Mouse (Mus musculus): Measurements from ENCODE around the gene March11.

March11 gene

DNA sequence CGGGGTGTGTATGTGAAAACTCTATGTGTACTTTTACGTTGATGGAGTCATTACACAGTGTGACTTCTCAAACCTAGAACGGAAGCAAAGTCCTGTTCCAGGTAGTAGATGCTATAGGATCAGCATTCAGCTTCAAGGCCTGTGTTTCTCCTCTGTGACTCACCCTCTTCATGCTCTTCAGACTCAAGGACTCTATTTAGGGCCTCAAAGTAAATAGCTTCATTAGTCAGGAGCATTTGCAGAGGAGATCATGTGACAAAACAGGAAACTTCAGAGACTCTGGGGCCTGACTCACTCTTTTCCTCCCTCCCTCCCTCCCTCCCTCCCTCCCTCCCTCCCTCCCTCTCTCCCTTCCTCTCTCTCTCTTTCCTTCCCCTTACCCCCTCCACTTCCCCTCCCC lies 66.1 kb downstream of the March11 start:
- DNase-seq: no peak

DNA sequence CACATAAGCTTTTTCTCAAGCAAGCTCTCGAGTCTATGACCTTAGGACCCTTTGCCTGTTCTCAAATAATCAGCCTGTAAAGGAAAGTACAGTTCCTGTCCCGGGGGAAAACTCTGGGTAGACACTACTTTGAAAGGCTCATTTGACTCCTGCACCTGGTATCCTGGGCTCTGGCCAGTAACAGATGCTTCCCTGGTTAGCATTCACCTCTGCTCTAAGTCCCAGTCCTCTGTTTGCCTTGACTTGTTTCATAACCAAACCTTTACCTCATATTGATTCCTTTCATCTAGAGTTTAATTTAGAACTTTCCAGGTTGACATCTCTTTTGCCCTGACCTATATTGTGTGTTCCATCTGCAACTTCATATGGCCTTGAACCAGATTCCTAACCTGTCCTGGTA lies 68.5 kb downstream of the March11 start:
- DNase-seq: no peak

DNA sequence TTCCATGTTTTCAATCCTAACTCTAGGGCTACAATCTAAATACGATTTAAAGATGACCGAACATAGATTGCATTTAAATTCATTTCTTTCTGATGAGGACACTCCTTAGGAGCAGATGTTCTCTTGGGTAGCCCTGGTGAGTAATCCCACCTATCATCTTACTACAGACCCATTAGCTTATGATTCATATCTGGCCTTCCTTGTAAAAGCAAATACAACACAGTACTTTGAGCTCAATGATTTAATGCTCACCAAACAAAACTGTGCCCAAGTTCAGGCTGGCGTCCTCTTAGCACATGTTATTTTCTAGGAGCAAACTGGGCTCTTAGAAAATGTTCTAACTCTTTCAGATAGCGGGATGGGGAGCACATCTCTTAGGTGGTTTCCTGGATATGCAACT lies 70.0 kb downstream of the March11 start:
- DNase-seq: no peak

DNA sequence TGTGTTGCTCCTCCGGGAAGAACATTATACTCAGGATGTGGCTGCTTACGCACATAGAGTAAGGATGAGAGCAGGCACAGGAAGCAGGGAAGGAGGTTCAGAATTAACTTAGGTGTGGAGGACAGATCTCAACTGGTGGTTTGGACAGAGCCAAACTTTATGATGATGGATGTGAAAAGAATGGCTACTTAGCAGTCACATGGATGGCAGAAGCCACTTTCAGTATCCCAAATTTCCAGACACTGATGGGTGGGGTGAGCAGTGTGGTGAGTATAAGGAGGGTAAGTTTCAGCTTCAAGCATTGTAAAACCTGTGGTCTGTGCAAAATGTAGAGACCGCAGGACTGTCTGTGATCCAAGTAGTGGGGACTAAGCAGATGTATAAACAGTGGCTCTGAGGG lies 71.0 kb downstream of the March11 start:
- DNase-seq: no peak

DNA sequence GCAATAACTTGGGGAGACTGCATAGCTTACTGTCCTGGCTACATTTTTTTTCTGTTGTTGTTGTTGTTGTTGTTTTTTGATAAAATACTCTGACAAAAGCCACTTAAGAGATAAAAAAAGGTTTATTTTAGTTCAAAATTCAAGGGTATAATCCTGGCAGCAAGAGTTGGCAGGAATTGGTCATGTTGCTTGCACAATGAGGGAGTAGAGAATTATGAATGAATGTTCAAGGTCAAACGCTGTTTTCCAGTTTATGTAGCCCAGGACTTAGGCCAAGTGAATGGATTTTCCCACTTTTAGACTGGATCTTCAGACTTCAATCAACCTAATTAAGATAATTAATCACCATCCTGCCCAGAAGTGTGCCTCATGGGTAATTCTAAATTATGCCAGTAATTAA lies 72.0 kb downstream of the March11 start:
- DNase-seq: no peak

DNA sequence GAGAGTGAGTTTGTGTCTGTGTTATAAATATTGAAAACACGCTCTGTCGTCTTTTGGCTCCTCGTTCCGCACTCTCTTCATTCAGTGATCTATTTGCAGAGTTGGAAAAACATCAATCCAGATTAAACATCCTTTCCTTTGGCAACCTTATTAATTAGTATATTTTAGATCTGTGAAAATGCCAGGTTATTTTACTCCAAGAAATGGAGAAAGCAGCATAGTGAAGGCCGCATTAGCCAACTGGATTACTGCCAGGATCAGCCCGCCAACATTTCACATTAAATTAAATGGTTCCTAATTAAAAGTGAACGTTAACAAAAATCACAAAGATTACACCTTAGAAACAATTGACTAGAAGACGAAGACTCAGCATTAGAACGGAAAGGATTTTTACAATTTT lies 81.2 kb downstream of the March11 start:
- peak; percentile 54 to 64 for DNase-seq

DNA sequence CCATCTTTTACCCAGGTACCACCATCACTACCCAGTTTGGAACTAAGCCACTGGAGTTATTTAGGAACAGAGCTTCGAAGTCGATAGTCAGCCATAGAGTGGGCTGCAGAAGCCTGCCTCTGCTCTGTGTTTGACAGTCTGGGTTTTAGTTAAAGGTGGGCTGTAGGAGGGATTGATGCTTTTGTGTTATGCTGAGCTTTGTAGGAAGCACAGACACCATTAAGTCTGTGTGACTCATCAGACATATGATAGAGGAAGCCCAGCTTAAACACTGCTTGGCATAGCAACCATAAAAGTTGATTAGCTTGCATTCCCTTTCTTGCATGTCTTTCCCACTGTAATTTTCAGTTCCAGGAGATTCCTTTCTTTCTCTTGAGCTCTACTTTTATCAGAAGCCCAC lies 87.7 kb downstream of the March11 start:
- no peak for DNase-seq

DNA sequence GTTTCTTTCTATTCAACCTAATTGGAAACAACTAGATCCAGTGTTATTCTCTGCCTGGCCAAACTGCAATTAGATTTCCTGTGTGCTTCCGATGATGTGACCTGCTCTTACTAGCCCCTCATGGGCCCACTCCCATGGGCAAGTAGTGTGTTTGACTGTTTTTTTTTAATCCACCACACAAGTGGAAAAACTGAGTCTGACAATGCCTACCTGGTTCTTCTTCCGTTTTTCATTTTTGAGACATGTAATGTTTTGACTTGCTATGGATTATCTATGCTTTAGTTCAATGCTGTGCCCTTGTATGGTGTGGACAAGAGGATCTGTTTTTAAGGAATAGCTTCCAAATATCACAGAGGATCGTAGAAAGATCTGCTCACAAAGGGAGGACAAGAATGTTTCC lies 116.4 kb downstream of the March11 start:
- DNase-seq: no peak

DNA sequence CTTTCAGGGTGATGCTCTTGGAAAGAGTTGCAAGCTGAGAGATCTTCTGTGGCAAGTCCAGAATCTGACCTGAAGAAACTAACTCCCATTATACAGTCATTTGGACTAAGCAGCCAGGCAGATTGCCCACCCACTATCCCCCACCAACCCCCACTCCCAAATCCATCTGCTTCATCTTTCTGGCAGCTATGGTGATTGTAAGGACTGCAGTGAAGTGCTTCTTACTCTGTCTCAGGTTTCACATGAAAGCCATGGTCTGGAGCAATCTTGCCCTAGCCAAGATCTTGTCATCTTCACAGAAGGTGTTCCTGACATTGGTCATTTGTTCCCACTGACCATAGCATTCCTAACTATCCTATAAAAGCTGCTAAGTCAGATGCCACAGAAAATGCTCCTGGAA lies 117.4 kb downstream of the March11 start:
- peak; percentile 45 to 50 for DNase-seq

DNA sequence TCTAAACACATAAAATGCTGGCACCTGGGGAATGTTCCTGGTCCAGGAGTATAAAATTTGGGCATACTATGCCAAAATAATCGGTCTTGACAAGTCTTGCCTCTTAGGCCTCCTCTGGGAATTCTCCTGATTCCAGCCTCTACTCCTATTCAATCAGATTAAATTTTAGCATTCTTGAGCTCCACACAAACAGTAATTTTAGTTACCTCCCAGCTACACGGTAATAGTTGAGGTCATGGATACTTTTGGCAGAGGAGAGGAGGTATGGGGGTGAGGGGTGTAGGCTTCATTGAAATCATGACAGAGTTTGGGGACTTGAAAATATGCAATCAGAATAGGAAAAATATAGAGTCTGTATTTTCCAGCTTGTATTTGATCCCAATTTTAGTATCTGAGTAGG lies 121.7 kb downstream of the March11 start:
- DNase-seq: no peak

DNA sequence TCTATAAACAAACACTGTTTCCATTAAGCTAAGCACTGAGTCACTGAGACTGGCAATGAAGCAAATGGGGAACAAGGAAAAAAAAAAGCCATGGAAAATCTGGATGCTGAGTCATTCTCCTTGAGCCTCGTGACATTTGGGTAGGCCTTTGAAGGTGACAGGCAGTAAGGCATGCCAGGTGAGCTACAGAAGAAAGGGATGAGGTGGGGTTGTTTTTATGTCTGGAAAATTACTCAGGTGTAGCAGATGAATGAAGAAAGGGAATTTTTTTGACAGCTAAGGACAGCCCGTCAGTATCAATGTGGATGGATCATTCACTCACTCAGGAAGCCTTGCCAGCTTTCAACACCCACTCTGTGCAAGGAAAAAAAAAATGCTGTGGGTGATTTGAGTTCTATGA lies 123.8 kb downstream of the March11 start:
- DNase-seq: no peak

DNA sequence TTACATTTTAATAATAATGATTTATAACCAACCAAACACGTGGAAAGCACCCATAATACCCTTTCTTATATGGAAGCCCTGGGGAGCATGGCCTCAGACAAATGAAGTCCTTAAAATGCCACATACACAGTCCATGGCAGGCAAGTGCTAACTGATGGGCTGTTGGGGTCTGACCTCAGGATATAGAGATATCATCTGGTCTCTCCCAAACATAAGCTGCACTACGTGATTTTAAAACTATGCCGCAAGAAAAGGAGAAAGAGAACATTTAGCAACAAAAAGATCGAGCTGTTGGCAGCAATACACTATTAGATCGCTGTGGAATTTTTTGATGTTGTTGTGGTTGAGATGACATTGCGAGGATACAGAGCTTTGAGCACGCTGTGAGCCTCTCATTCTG lies 126.9 kb downstream of the March11 start:
- DNase-seq: no peak

DNA sequence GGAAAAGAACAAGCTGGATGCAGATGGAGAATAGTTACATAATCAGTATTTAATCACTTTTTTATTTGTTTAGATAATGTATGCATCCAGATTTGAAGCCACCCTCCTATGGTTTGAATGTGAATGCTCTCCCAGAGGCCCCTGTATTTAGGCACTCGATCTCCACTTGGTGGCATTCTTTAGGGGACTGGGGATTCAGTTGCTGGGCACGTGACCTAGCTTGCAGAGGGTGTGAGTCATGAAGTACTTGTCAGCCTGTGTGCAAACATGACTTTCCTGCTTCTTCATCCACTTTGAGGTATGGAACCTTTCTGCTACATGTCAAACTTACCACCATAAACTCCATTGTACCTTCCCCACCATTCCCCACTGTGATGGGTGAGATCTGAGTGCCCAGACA lies 128.3 kb downstream of the March11 start:
- DNase-seq: no peak

All from cerebellum, postnatal 14 days (tissue).